In the genomic region with DNA sequence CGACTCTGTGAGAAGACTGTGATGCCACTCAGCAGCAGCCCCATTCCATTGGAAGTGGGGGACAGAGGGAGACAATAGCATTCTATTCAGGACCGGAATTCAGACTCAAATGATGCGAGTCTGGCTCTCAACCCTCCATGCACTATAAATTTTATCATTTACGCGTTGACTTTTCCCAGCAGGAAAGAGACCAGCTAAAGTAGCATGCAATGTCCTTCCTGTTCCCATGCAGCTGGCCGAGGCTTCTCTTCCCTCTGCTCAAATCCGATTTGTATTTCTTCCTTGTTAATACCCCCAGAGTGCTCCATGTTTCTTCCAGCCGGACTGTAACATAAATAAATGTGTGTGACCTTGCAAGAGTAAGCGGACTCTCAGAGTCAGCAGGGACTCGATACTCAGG, we compare ENCODE assay signal across 21 mouse cellular contexts.
DNase-seq lines count a peak whose midpoint lies in the region; ATAC-seq lines count a peak whose summit lies in the region.
"Had no signal": no experiment of that assay in that cellular context is flagged by ENCODE, and none has a peak within 500 bp of the region (broad histone marks: within the 10 kb centered on the region; RNA-seq: fewer than 3 reads in every experiment).

No protein-coding gene starts in this region.

- no peaks in the 10 kb centered on the region for H3K9me3 ChIP-seq in kidney, embryonic 16.5 days (ENCODE audit: low read length)
- H3K9me3 ChIP-seq in neural tube, embryonic 11.5 days (ENCODE audit: control insufficient read depth, low read length) = no peaks in the 10 kb centered on the region
- no peaks in the 10 kb centered on the region for H3K9me3 ChIP-seq in limb, embryonic 13.5 days
- H3K9me3 ChIP-seq: embryonic facial prominence, embryonic 10.5 days; forebrain, embryonic 13.5 days; heart, embryonic 10.5 days; hindbrain, embryonic 12.5 days had no signal

- 26% methylated on average over 10 of the region's 10 CpGs for WGBS in kidney, embryonic 16.5 days
- WGBS in neural tube, embryonic 11.5 days = 39% methylated on average over 10 of the region's 10 CpGs
- 48% methylated on average over 10 of the region's 10 CpGs for WGBS in limb, embryonic 13.5 days

- no peaks in the 10 kb centered on the region for H3K36me3 ChIP-seq in kidney, embryonic 16.5 days (ENCODE audit: insufficient read depth, low read length)
- H3K36me3 ChIP-seq in neural tube, embryonic 11.5 days (ENCODE audit: control insufficient read depth, insufficient read depth, low read length) = no peaks in the 10 kb centered on the region
- no peaks in the 10 kb centered on the region for H3K36me3 ChIP-seq in limb, embryonic 13.5 days
- H3K36me3 ChIP-seq: embryonic facial prominence, embryonic 10.5 days; heart, embryonic 10.5 days; hindbrain, embryonic 12.5 days had no signal

- DNase-seq in heart, adult 11 months = peak; percentile 76
- no peak for DNase-seq in heart, adult 8-10 months (ENCODE audit: low spot score)
- DNase-seq in kidney, postnatal 25 days = no peak
- no peak for DNase-seq in neural tube, embryonic 11.5 days (ENCODE audit: low spot score)
- no peak for DNase-seq in neural tube, embryonic 10.5 days (ENCODE audit: extremely low spot score, low spot score)
- no peak for DNase-seq in adrenal gland, adult 18-20 months (ENCODE audit: low spot score in 2 of 2)
- DNase-seq: adrenal gland, postnatal 14 days; cerebellum, adult 11-12 months; cerebellum, adult 9-10 months; cerebellum, postnatal 25 days; forebrain, postnatal 0 days; gastrocnemius, adult 2 months; gastrocnemius, postnatal 25 days; heart, postnatal 10 days; heart, postnatal 4 days had no signal

- no peak overlapping the region for H3K9ac ChIP-seq in kidney, embryonic 16.5 days (replicated peaks; ENCODE audit: low read length)
- no peak overlapping the region; the same call in 1 of the 2 replicates for H3K9ac ChIP-seq in neural tube, embryonic 11.5 days (ENCODE audit: low read length)
- no peak overlapping the region for H3K9ac ChIP-seq in limb, embryonic 13.5 days
- H3K9ac ChIP-seq: forebrain, embryonic 13.5 days; forebrain, postnatal 0 days; hindbrain, embryonic 12.5 days had no signal

- no peaks in the 10 kb centered on the region for H3K27me3 ChIP-seq in kidney, embryonic 16.5 days (ENCODE audit: insufficient read depth, low read length)
- no peaks in the 10 kb centered on the region for H3K27me3 ChIP-seq in neural tube, embryonic 11.5 days (ENCODE audit: control insufficient read depth, insufficient read depth, low read length)
- H3K27me3 ChIP-seq in limb, embryonic 13.5 days = no peaks in the 10 kb centered on the region
- H3K27me3 ChIP-seq: forebrain, embryonic 13.5 days; hindbrain, embryonic 12.5 days had no signal

- peak overlapping the region; percentile 40; the same call in 1 of the 2 replicates for H3K27ac ChIP-seq in kidney, embryonic 16.5 days (ENCODE audit: low read length)
- no peak overlapping the region for H3K27ac ChIP-seq in neural tube, embryonic 11.5 days (ENCODE audit: low read depth, low read length)
- H3K27ac ChIP-seq in limb, embryonic 13.5 days = 0 out of 2 replicates have a peak overlapping the region, but pooled peaks have one; percentile 17
- H3K27ac ChIP-seq: embryonic facial prominence, embryonic 10.5 days; forebrain, embryonic 13.5 days; gastrocnemius, adult 2 months; heart, embryonic 10.5 days; hindbrain, embryonic 12.5 days had no signal

- no peak overlapping the region for H3K4me2 ChIP-seq in kidney, embryonic 16.5 days (replicated peaks; ENCODE audit: low read depth, low read length)
- H3K4me2 ChIP-seq in neural tube, embryonic 11.5 days (ENCODE audit: low read depth) = no peak overlapping the region
- H3K4me2 ChIP-seq in limb, embryonic 13.5 days (replicated peaks) = no peak overlapping the region
- H3K4me2 ChIP-seq: forebrain, embryonic 13.5 days; hindbrain, embryonic 12.5 days had no signal

- H3K4me3 ChIP-seq in kidney, embryonic 16.5 days (ENCODE audit: low read length) = no peak overlapping the region
- no peak overlapping the region for H3K4me3 ChIP-seq in neural tube, embryonic 11.5 days (ENCODE audit: low read depth, low read length)
- no peak overlapping the region for H3K4me3 ChIP-seq in limb, embryonic 13.5 days
- H3K4me3 ChIP-seq: embryonic facial prominence, embryonic 10.5 days; forebrain, embryonic 13.5 days; gastrocnemius, adult 2 months; heart, embryonic 10.5 days; hindbrain, embryonic 12.5 days had no signal

- ATAC-seq in kidney, embryonic 16.5 days (ENCODE audit: low FRiP score, low TSS enrichment) = no peak
- ATAC-seq in neural tube, embryonic 11.5 days (ENCODE audit: insufficient read depth, low FRiP score, low TSS enrichment) = 0 out of 2 replicates have a peak, but pooled peaks have one; percentile 35
- ATAC-seq in limb, embryonic 13.5 days (ENCODE audit: low FRiP score, low read depth) = no peak
- ATAC-seq: forebrain, embryonic 13.5 days; forebrain, postnatal 0 days had no signal

- H3K4me1 ChIP-seq in kidney, embryonic 16.5 days (ENCODE audit: insufficient read depth, low read length) = peaks cover 13% of the 10 kb centered on the region
- no peaks in the 10 kb centered on the region; the same call in 1 of the 2 replicates for H3K4me1 ChIP-seq in neural tube, embryonic 11.5 days (ENCODE audit: control insufficient read depth, insufficient read depth, low read length)
- H3K4me1 ChIP-seq in limb, embryonic 13.5 days = peaks cover 30% of the 10 kb centered on the region
- H3K4me1 ChIP-seq: forebrain, embryonic 13.5 days; heart, embryonic 10.5 days; hindbrain, embryonic 12.5 days had no signal
